Mouse (Mus musculus) ES-E14 (cell line): ENCODE data around the gene Vps53. TPM values are rescaled to one million over a fixed set of nuclear protein-coding genes. Genes with fewer than 3 reads are reported as not detected.
"Not testable (repeated sequence)": the region's sequence is repeated elsewhere in the genome, so short reads cannot be mapped to it uniquely, and the experiment has no call there.

Experiments
- DNase-seq: peaks from one replicate; pipeline ENCODE4 v3.0.0-alpha.2; 2013; ENCODE audit warnings: low read depth, low spot score
- H3K27ac ChIP-seq: 2 replicates; pipeline ENCODE4 v1.5.1; 2012; ENCODE audit warnings: low read depth, mild to moderate bottlenecking, low read length, moderate library complexity, mixed read lengths; ENCODE audit not compliant: poor library complexity, insufficient read depth, severe bottlenecking
- H3K36me3 ChIP-seq: 2 replicates; pipeline ENCODE4 v1.6.1; 2012; ENCODE audit warnings: mild to moderate bottlenecking, low read length, moderate library complexity, mixed read lengths; ENCODE audit not compliant: control insufficient read depth, poor library complexity, insufficient read depth, severe bottlenecking
- H3K4me1 ChIP-seq, 2 experiments: fragments of 150-350 bp in 1 of 2; sonication (generic) in 1 of 2; 2 replicates each; pipeline ENCODE4 v1.6.1; 2012; ENCODE audit warnings: low read length in 2 of 2, mild to moderate bottlenecking in 1 of 2, mixed read lengths in 1 of 2; ENCODE audit not compliant: control insufficient read depth in 2 of 2, insufficient read depth in 2 of 2, poor library complexity in 1 of 2
- H3K4me3 ChIP-seq, 2 experiments: fragments of 150-350 bp in 1 of 2; sonication (generic) in 1 of 2; 2 replicates each; pipeline ENCODE4 v1.5.1; 2012; ENCODE audit warnings: low read length in 2 of 2, low read depth in 1 of 2, mild to moderate bottlenecking in 1 of 2, mixed read lengths in 1 of 2; ENCODE audit not compliant: insufficient read depth in 1 of 2, poor library complexity in 1 of 2, severe bottlenecking in 1 of 2
- H3K9ac ChIP-seq: 2 replicates; pipeline ENCODE4 v1.6.1; 2012; ENCODE audit warnings: low read depth, mild to moderate bottlenecking, low read length, mixed read lengths; ENCODE audit not compliant: poor library complexity, insufficient read depth, severe bottlenecking
- H3K9me3 ChIP-seq: fragments of 150-350 bp; sonication (generic); 2 replicates; pipeline ENCODE4 v1.6.1; 2012; ENCODE audit warnings: low read depth, mild to moderate bottlenecking, low read length; ENCODE audit not compliant: control insufficient read depth, insufficient read depth
- CHD2 ChIP-seq: IDR thresholded peaks from 2 replicates; pipeline ENCODE4 v1.6.1; 2014; ENCODE audit warnings: mild to moderate bottlenecking, low read depth, low read length, inconsistent platforms
- HCFC1 ChIP-seq: IDR thresholded peaks from 2 replicates; pipeline ENCODE4 v1.6.1; 2012; ENCODE audit warnings: low read length, inconsistent platforms, borderline replicate concordance; ENCODE audit not compliant: insufficient read depth
- MAFK ChIP-seq: IDR thresholded peaks from 2 replicates; pipeline ENCODE4 v1.6.1; 2014; ENCODE audit warnings: mild to moderate bottlenecking, low read depth, low read length, inconsistent platforms; ENCODE audit not compliant: insufficient read depth
- ZC3H11A ChIP-seq: IDR thresholded peaks from 2 replicates; pipeline ENCODE4 v1.6.1; 2012; ENCODE audit warnings: low read depth, mild to moderate bottlenecking, inconsistent platforms, low read length, borderline replicate concordance
- ZNF384 ChIP-seq: IDR thresholded peaks from 2 replicates; pipeline ENCODE4 v1.6.1; 2012; ENCODE audit warnings: low read depth, low read length, inconsistent platforms
- in situ Hi-C, 2 experiments: fragments of 600-800 bp; cut with MboI; formaldehyde crosslinking; loops; one replicate each; pipeline ENCODE4 v1.15.1; 2025; ENCODE audit warnings: low sequenced_read_pairs in 2 of 2, inconsistent platforms in 1 of 2; ENCODE audit not compliant: unreplicated experiment in 2 of 2
- total RNA-seq: library from RNA; depleted of rRNA; stranded (reverse); fragments of 300-350 nt; gene quantifications from 2 replicates; pipeline ENCODE4 v1.2.3, GENCODE M21; 2012

Gene Vps53
- total RNA-seq, 1 experiment: 20.3 TPM

GRCm38 (mm10) chr11:76010838-76011624 lies 168.4 kb downstream of the Vps53 start:
- in situ Hi-C loops: no loop called here
- no peaks in the 10 kb centered on the region for H3K4me1 ChIP-seq
- no peaks in the 10 kb centered on the region for H3K9me3 ChIP-seq
- no peak for TF ChIP-seq ZNF384
- no peaks in the 10 kb centered on the region for H3K36me3 ChIP-seq
- no peak overlapping the region for H3K9ac ChIP-seq
- no peak overlapping the region for H3K4me3 ChIP-seq
- no peak overlapping the region for H3K27ac ChIP-seq
- DNase-seq: no peak

DNA sequence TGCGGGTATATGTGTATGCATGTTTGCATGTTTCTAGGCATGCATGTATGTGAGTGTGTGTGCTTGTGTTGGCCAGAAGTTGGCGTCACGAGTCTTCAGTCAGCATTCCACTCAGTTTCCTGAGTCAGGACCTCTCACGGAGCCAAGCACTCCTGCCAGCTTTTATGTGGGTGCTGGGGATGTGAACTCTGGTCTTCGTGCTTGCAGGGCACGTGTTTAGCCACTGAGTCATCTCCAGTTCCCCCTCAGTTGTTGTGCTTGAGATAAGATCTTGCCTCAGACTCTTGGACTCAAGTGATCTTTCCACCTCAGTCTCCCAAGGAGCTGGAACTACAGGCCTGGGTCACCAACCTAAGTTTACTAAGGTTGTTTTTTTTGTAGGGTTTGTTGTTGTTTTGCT lies 170.3 kb downstream of the Vps53 start:
- H3K4me3 ChIP-seq: no peak overlapping the region
- H3K27ac ChIP-seq: no peak overlapping the region
- no peak for DNase-seq
- H3K9me3 ChIP-seq: no peaks in the 10 kb centered on the region
- H3K9ac ChIP-seq: no peak overlapping the region
- no peak for TF ChIP-seq CHD2
- TF ChIP-seq HCFC1: no peak
- no peak for TF ChIP-seq MAFK
- no peak for TF ChIP-seq ZNF384
- TF ChIP-seq ZC3H11A: no peak
- no peaks in the 10 kb centered on the region for H3K36me3 ChIP-seq
- no peaks in the 10 kb centered on the region for H3K4me1 ChIP-seq
- in situ Hi-C loops: no loop called here

DNA sequence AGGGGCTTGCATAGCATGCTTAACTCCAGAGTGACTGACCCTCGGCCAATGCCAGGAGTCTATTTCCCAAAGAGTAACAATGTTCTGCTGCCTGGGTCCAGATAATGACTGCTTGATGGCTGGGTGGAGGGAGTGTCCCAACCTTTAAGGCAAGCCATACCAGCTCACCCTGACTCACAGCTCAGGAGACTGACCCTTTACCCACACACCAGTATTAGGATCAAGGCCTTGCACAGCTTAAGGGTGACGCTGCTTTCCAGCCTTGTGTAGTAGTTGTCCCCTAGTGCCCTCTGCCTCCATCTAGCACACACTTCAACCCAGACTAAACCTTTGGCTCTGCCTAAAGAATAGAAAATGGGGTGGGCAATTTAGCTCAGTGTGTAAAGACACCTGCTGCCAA lies 171.3 kb downstream of the Vps53 start:
- H3K36me3 ChIP-seq: no peaks in the 10 kb centered on the region
- DNase-seq: no peak
- TF ChIP-seq ZC3H11A: no peak
- no peak overlapping the region for H3K27ac ChIP-seq
- H3K9me3 ChIP-seq: no peaks in the 10 kb centered on the region
- in situ Hi-C loops: no loop called here
- H3K9ac ChIP-seq: no peak overlapping the region
- no peak overlapping the region for H3K4me3 ChIP-seq
- no peaks in the 10 kb centered on the region for H3K4me1 ChIP-seq

- H3K36me3 ChIP-seq, H3K4me3 ChIP-seq, H3K9ac ChIP-seq, H3K27ac ChIP-seq, in situ Hi-C loops, DNase-seq, H3K4me1 ChIP-seq, H3K9me3 ChIP-seq: not testable (repeated sequence)
These were observed 175.2 kb downstream of the Vps53 start for GRCm38 (mm10) chr11:76004276-76004675.

DNA sequence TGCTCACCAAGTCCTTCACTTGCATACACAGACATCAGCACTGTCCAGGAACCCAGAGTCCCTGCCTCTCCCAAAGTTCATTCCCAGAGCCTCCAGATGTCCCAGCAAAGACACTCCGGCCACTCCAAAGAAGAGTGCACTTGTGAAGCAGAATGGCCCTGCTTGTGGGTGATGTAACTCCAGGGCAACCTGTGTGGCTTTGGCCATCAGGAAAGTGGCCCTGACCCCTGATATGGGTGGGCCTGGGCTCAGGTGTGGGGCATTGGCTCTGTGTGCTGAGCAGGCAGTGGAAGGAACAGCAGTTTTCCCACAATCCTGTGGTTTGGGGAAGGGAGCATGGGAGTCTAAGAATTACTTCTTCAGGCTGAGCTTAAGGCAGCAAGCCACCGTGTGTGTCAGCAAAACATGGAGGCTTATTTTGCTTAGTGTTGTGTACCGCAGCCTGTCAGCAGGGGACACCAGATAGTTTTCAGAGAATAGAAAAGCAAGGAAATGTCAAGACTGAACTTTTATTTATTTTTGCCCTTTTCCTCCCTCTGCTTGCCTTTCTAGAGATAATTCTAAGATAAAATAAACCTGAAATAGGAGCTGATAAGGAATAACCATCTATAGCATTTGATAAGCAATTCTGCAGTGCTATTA lies 178.1 kb downstream of the Vps53 start:
- TF ChIP-seq CHD2 (no peak), ZC3H11A (no peak), HCFC1 (no peak), ZNF384 (no peak), MAFK (no peak)
- H3K9me3 ChIP-seq: no peaks in the 10 kb centered on the region
- no peak for DNase-seq
- no peak overlapping the region for H3K27ac ChIP-seq
- H3K9ac ChIP-seq: no peak overlapping the region
- no peak overlapping the region for H3K4me3 ChIP-seq
- H3K4me1 ChIP-seq: 0 out of 4 replicates have a peak, but pooled peaks cover 0 to 2% of the 10 kb centered on the region in 2 experiments
- no peaks in the 10 kb centered on the region for H3K36me3 ChIP-seq
- in situ Hi-C loops: no loop called here
